Mouse (Mus musculus): ENCODE measurements at regions not wholly inside any gene's neighbourhood (a gene's known extent, or its start where the extent isn't known, plus 50 kb on each side); places are given as distances from the start of the nearest gene placed in this dataset.

DNA sequence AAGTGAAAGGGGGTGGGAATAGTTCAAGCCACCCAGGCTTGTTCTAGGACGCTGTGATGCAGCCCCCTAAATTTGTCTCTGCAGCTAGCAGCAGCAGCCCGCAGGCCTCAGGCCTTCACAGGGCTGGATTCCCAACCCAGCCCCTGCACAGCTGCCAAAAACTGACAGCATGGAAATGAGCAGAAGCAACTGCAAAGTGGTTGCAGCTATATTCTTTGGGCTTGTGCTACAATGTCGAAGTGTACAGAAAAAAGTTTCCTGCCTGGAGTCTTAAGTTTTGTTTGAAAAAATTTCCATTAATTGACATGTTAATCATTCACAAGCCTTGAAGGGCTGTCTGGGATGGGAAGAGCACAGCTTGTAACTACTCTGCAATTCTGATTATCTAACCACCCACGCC is 253.6 kb upstream of the Nbea start:
- H3K79me2 ChIP-seq (ENCODE audit: control insufficient read depth, insufficient read depth, low read length, poor library complexity): no peaks in the 10 kb centered on the region
- H3K36me3 ChIP-seq (ENCODE audit: control insufficient read depth in 1 of 2, insufficient read depth in 2 of 2, low read length in 2 of 2): no peaks in the 10 kb centered on the region
- no peaks in the 10 kb centered on the region for H3K9me3 ChIP-seq (replicated peaks; ENCODE audit: insufficient read depth, low read length)
- H3K4me1 ChIP-seq (ENCODE audit: control insufficient read depth in 1 of 2, insufficient read depth in 2 of 2, low read length in 2 of 2): no peaks in the 10 kb centered on the region
- H3K9ac ChIP-seq (ENCODE audit: control insufficient read depth, low read depth, low read length, poor library complexity, severe bottlenecking): no peak overlapping the region
- H3K27me3 ChIP-seq (ENCODE audit: control insufficient read depth in 1 of 2, insufficient read depth in 2 of 2, low read length in 2 of 2): no peaks in the 10 kb centered on the region
- no peak overlapping the region for H3K4me3 ChIP-seq (ENCODE audit: control insufficient read depth in 1 of 2, insufficient read depth in 1 of 2, low read depth in 2 of 2, low read length in 2 of 2)
- TF ChIP-seq ZMIZ1 (IDR thresholded peaks at IDR 0.05; ENCODE audit: low read depth, low read length): no peak
- TF ChIP-seq POLR2AphosphoS5 (IDR thresholded peaks at IDR 0.05; ENCODE audit: borderline replicate concordance, low read depth, low read length): no peak
- TF ChIP-seq CHD1 (IDR thresholded peaks at IDR 0.05; ENCODE audit: low read depth, low read length): no peak
- TF ChIP-seq ETS1 (IDR thresholded peaks at IDR 0.05; ENCODE audit: low read depth, low read length): no peak
- TF ChIP-seq NRF1 (IDR thresholded peaks at IDR 0.05; ENCODE audit: insufficient read depth, low read depth, low read length, poor library complexity, severe bottlenecking): no peak
- TF ChIP-seq ZNF384 (IDR thresholded peaks at IDR 0.05; ENCODE audit: low read depth, low read length): no peak
- TF ChIP-seq MYC (IDR thresholded peaks at IDR 0.05; ENCODE audit: low read depth, low read length): no peak
- TF ChIP-seq E2F4 (IDR thresholded peaks at IDR 0.05; ENCODE audit: borderline replicate concordance, low read depth, low read length): no peak
- no peak for TF ChIP-seq MYB (IDR thresholded peaks at IDR 0.05; ENCODE audit: low read depth, low read length)
- TF ChIP-seq GABPA (IDR thresholded peaks at IDR 0.05; ENCODE audit: low read depth, low read length): no peak
- no peak for TF ChIP-seq CHD2 (IDR thresholded peaks at IDR 0.05; ENCODE audit: low read length)
- no peak for TF ChIP-seq ZKSCAN1 (IDR thresholded peaks at IDR 0.05; ENCODE audit: low read depth, low read length)
- TF ChIP-seq RCOR1 (IDR thresholded peaks at IDR 0.05; ENCODE audit: low read depth, low read length): no peak
- TF ChIP-seq UBTF (IDR thresholded peaks at IDR 0.05; ENCODE audit: borderline replicate concordance, insufficient read depth, low read depth, low read length): no peak
- no peak for TF ChIP-seq TAL1 (IDR thresholded peaks at IDR 0.05; ENCODE audit: low read length)
- TF ChIP-seq POLR2A (IDR thresholded peaks at IDR 0.05; ENCODE audit: control insufficient read depth in 1 of 2, insufficient read depth in 1 of 2, low read depth in 1 of 2, low read length in 2 of 2, poor library complexity in 1 of 2): no peak
- no peak for TF ChIP-seq CTCF (IDR thresholded peaks at IDR 0.05 in 2 of 3, conservative IDR thresholded peaks at IDR 0.05 in 1 of 3; ENCODE audit: control insufficient read depth in 1 of 3, insufficient read depth in 1 of 3, low read depth in 2 of 3, low read length in 3 of 3, poor library complexity in 1 of 3, severe bottlenecking in 1 of 3)
- no peak for DNase-seq (ENCODE audit: low read depth, low spot score)
- H3K27ac ChIP-seq (ENCODE audit: control insufficient read depth, low read depth, low read length): no peak overlapping the region

DNA sequence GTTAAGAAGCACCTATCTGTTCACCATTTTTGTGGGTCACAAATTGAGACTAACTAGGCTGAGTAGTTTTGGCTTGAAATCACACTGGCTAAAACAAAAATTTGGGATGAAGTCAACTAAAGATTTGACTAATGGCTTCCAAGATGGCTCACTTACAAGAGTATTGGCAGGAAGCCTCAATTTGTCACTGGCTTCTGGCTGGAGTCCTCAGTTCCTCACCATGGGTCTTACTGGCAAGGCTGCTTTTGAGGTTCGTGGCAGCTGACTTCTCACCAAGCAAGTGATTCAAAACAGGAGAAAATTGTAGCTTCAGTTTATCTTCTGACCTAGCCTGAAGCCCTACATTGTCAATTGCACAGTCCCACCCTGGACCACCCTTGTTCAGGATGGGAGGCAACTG is 250.0 kb upstream of the Nbea start:
- Histone ChIP-seq H3K9ac (ENCODE audit: control insufficient read depth, low read depth, low read length, poor library complexity, severe bottlenecking) (no peak overlapping the region), H3K4me3 (ENCODE audit: control insufficient read depth in 1 of 2, insufficient read depth in 1 of 2, low read depth in 2 of 2, low read length in 2 of 2) (no peak overlapping the region), H3K4me1 (ENCODE audit: control insufficient read depth in 1 of 2, insufficient read depth in 2 of 2, low read length in 2 of 2) (no peaks in the 10 kb centered on the region), H3K9me3 (replicated peaks; ENCODE audit: insufficient read depth, low read length) (no peaks in the 10 kb centered on the region), H3K79me2 (ENCODE audit: control insufficient read depth, insufficient read depth, low read length, poor library complexity) (no peaks in the 10 kb centered on the region), H3K36me3 (ENCODE audit: control insufficient read depth in 1 of 2, insufficient read depth in 2 of 2, low read length in 2 of 2) (no peaks in the 10 kb centered on the region), H3K27ac (ENCODE audit: control insufficient read depth, low read depth, low read length) (no peak overlapping the region), H3K27me3 (ENCODE audit: control insufficient read depth in 1 of 2, insufficient read depth in 2 of 2, low read length in 2 of 2) (no peaks in the 10 kb centered on the region)
- TF ChIP-seq ZC3H11A (IDR thresholded peaks at IDR 0.05; ENCODE audit: low read depth, low read length): no peak
- TF ChIP-seq BHLHE40 (IDR thresholded peaks at IDR 0.05; ENCODE audit: borderline replicate concordance, low read depth, low read length): no peak
- TF ChIP-seq MAFK (IDR thresholded peaks at IDR 0.05; ENCODE audit: borderline replicate concordance, low read depth, low read length): no peak
- no peak for TF ChIP-seq RAD21 (IDR thresholded peaks at IDR 0.05; ENCODE audit: low read depth, low read length)
- no peak for DNase-seq (ENCODE audit: low read depth, low spot score)
